Mouse (Mus musculus) lung, postnatal 10 days (tissue): ENCODE measurements around the gene Map3k7.

Source experiments
- DNase-seq: peaks from one replicate; pipeline ENCODE4 v3.0.0; 2021

The Map3k7 gene

GRCm38 (mm10) chr4:31963354-31964193, at the start of gene Map3k7:
Gene Map3k7, plus strand, starts transcription at chr4:31964097.
- peak; percentile 97 for DNase-seq

- no peak for DNase-seq
Measured at GRCm38 (mm10) chr4:31915114-31915513, 48.8 kb upstream of the Map3k7 start.

GRCm38 (mm10) chr4:31918717-31919116, 45.2 kb upstream of the Map3k7 start:
- DNase-seq: no peak

GRCm38 (mm10) chr4:31922215-31922614, 41.7 kb upstream of the Map3k7 start:
- no peak for DNase-seq

GRCm38 (mm10) chr4:31923437-31923836, 40.5 kb upstream of the Map3k7 start:
- DNase-seq: no peak

GRCm38 (mm10) chr4:31924301-31925185, 39.4 kb upstream of the Map3k7 start:
- DNase-seq: no peak

GRCm38 (mm10) chr4:31933171-31933570, 30.7 kb upstream of the Map3k7 start:
- no peak for DNase-seq

- no peak for DNase-seq
Measured at GRCm38 (mm10) chr4:31935831-31936306, 28.0 kb upstream of the Map3k7 start.

- DNase-seq: no peak
Measured at GRCm38 (mm10) chr4:31936358-31936757, 27.5 kb upstream of the Map3k7 start.

GRCm38 (mm10) chr4:31936911-31937375, 27.0 kb upstream of the Map3k7 start:
- no peak for DNase-seq

- DNase-seq: peak; percentile 4
Measured at GRCm38 (mm10) chr4:31937376-31938281, 26.3 kb upstream of the Map3k7 start.

GRCm38 (mm10) chr4:31938416-31939106, 25.3 kb upstream of the Map3k7 start:
- peak; percentile 48 for DNase-seq

- DNase-seq: no peak
Measured at GRCm38 (mm10) chr4:31941616-31942015, 22.3 kb upstream of the Map3k7 start.

GRCm38 (mm10) chr4:31943045-31943444, 20.9 kb upstream of the Map3k7 start:
- DNase-seq: no peak

GRCm38 (mm10) chr4:31964194-31964875, 438 bp downstream of the Map3k7 start:
- peak; percentile 6 for DNase-seq

GRCm38 (mm10) chr4:31965208-31965607, 1.3 kb downstream of the Map3k7 start:
- DNase-seq: no peak

GRCm38 (mm10) chr4:31971437-31971836, 7.5 kb downstream of the Map3k7 start:
- DNase-seq: no peak

- DNase-seq: no peak
Measured at GRCm38 (mm10) chr4:31972181-31972580, 8.3 kb downstream of the Map3k7 start.

- no peak for DNase-seq
Measured at GRCm38 (mm10) chr4:31975260-31975950, 11.5 kb downstream of the Map3k7 start.

GRCm38 (mm10) chr4:31981863-31982262, 18.0 kb downstream of the Map3k7 start:
- DNase-seq: no peak
